Mouse (Mus musculus) midbrain, embryonic 11.5 days (tissue): Measurements from ENCODE around the gene Papolb. TPM values are rescaled to one million over a fixed set of nuclear protein-coding genes. Genes with fewer than 3 reads are reported as not detected.

Source experiments
- ATAC-seq: fragments of 200-750 bp; cut with Nextera tagmentation; 2 replicates; pipeline ENCODE4 v1.8.0; 2017; ENCODE audit warnings: moderate TSS enrichment, moderate library complexity; ENCODE audit not compliant: low FRiP score
- DNase-seq: peaks from one replicate; pipeline ENCODE4 v3.0.0; 2015; ENCODE audit warnings: low spot score; ENCODE audit errors: missing footprints
- H3K27ac ChIP-seq: fragments of 300-500 bp; sonication (generic); 2 replicates; pipeline ENCODE4 v1.5.1; 2014; ENCODE audit warnings: low read depth, low read length
- H3K27me3 ChIP-seq: fragments of 300-500 bp; sonication (generic); 2 replicates; pipeline ENCODE4 v1.6.1; 2014; ENCODE audit warnings: mild to moderate bottlenecking, low read length, moderate library complexity, mixed read lengths; ENCODE audit not compliant: control insufficient read depth, insufficient read depth
- H3K36me3 ChIP-seq: fragments of 300-500 bp; sonication (generic); 2 replicates; pipeline ENCODE4 v1.6.1; 2014; ENCODE audit warnings: mild to moderate bottlenecking, low read length, moderate library complexity, mixed read lengths; ENCODE audit not compliant: control insufficient read depth, insufficient read depth
- H3K4me1 ChIP-seq: fragments of 300-500 bp; sonication (generic); 2 replicates; pipeline ENCODE4 v1.6.1; 2014; ENCODE audit warnings: low read length; ENCODE audit not compliant: control insufficient read depth, insufficient read depth
- H3K4me2 ChIP-seq: fragments of 300-500 bp; sonication (generic); 2 replicates; pipeline ENCODE4 v1.6.1; 2014; ENCODE audit warnings: mild to moderate bottlenecking, moderate library complexity
- H3K4me3 ChIP-seq: fragments of 300-500 bp; sonication (generic); 2 replicates; pipeline ENCODE4 v1.5.1; 2014; ENCODE audit warnings: low read depth, low read length
- H3K9ac ChIP-seq: fragments of 300-500 bp; sonication (generic); 2 replicates; pipeline ENCODE4 v1.6.1; 2014; ENCODE audit warnings: low read length
- H3K9me3 ChIP-seq: fragments of 300-500 bp; sonication (generic); 2 replicates; pipeline ENCODE4 v1.6.1; 2016; ENCODE audit warnings: low read length; ENCODE audit not compliant: control insufficient read depth
- WGBS: fragments of 180-500 bp; shearing (Covaris S2); extraction: QIAGEN DNeasy Blood & Tissue Kit; methylation state at CpG from one replicate; pipeline ENCODE4 v1.1.7; 2014; 5-methylcytosine and 5-hydroxymethylcytosine counted together
- polyA plus RNA-seq: library from polyadenylated mRNA; unstranded; fragments of >200 nt; fragmentation: Nextera tagmentation; extraction: Ambion mirVana; gene quantifications from 2 replicates; pipeline ENCODE4 v1.2.1, GENCODE M21; 2014

Gene Papolb
- polyA plus RNA-seq, 1 experiment from 2014 or later, result 0.22 TPM

DNA sequence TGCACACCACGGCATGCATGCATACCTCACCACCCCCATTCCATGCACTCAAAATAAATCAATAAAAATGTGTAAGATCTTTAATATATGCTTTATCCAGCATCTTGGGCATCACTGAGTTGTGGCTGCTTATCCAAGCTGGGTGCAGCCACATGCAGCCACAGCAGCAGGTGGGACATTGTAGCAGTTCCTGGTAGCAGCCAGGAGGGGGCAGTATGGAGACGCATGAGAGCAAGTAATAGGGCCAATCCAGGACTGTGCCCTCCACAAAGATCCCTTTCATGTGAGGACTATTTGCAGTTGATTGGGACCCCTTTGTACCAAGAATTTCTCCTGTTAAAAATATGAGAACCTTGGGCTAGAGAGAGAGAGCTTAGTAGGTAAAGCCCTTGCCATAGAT, 47.4 kb downstream of the Papolb start:
- WGBS, result 71% methylated on average over 2 of the region's 2 CpGs
- H3K4me2 ChIP-seq, result no peak overlapping the region
- H3K9ac ChIP-seq, result no peak overlapping the region
- H3K4me3 ChIP-seq, result no peak overlapping the region
- DNase-seq, result no peak
- no peak overlapping the region for H3K27ac ChIP-seq
- no peaks in the 10 kb centered on the region for H3K4me1 ChIP-seq
- H3K36me3 ChIP-seq, result no peaks in the 10 kb centered on the region
- no peak for ATAC-seq
- no peaks in the 10 kb centered on the region for H3K27me3 ChIP-seq
- no peaks in the 10 kb centered on the region for H3K9me3 ChIP-seq

DNA sequence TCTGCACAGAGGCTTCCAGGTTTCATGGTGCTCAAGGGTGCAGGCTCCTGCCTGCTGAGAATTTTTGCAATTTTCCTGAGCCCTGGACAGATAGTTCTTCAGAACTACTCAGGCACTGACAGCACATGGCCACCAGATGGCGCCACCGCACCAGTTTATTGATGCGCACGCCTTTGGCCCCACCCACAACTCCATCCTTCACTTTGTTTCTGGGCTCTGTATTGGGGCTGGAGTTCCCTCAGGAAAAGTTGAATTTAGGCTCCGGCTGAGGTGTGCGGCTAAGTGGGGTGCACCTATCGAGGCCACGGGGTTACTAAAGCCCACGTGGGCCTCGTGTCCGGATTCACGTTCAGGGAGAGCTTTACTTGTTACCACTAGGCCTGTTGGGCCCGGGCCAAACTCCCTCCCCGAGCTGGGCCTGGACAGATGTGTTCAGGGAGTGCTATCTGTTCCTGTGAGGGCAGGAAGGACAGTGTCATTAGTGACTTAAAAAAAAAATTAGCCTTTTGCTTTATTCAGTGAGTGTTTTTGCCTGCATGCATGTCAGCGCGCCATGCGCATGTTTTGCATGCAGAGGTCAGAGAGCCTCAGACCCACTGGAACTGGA, 50.9 kb downstream of the Papolb start:
- no peaks in the 10 kb centered on the region for H3K36me3 ChIP-seq
- H3K9me3 ChIP-seq, result no peaks in the 10 kb centered on the region
- H3K4me2 ChIP-seq, result no peak overlapping the region
- no peaks in the 10 kb centered on the region for H3K27me3 ChIP-seq
- DNase-seq (peak; percentile 99), ATAC-seq (peak; percentile 79)
- H3K4me3 ChIP-seq, result no peak overlapping the region
- H3K27ac ChIP-seq, result no peak overlapping the region
- WGBS, result 31% methylated on average over 17 of the region's 17 CpGs
- H3K9ac ChIP-seq, result no peak overlapping the region; the same call in 1 of the 2 replicates
- H3K4me1 ChIP-seq, result no peaks in the 10 kb centered on the region

DNA sequence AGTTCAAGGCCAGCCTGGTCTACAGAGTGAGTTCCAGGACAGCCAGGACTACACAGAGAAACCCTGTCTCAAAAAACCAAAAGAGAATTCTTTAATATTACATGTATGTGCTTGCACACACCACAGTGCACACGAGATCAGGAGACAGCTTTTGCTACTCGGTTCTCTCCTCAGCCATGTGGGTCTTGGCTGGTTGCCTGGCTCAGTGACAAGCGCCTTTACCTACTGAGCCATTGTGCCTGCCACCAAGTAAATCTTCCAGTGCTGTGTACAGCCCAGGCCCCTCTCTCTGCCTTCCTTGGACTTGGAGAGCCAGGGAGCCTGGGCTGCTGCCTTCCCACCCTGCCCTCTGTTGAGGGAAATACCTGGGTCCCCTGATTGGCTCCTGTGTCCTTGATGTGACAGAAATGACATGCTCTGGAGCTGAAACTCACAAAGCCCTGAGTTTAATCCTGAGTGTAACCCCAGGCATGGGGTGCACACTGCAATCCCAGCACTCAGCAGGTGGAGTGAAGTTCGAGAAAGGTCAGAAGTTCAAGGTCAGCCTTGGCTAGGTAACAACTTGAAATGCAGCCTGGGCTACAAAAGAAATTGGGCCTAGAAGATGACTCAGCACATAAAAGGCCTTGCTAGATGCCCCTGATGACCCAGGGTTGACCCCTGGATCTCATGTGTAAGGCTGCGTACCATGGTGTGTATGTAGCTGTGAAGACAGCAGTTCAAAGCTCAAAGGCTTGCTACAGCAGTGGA, 51.8 kb downstream of the Papolb start:
- Histone ChIP-seq H3K4me3 (no peak overlapping the region), H3K9me3 (no peaks in the 10 kb centered on the region), H3K9ac (no peak overlapping the region), H3K36me3 (no peaks in the 10 kb centered on the region), H3K4me2 (no peak overlapping the region), H3K27me3 (no peaks in the 10 kb centered on the region), H3K4me1 (no peaks in the 10 kb centered on the region), H3K27ac (no peak overlapping the region)
- 89% methylated on average over 5 of the region's 5 CpGs for WGBS
- ATAC-seq (no peak), DNase-seq (no peak)

DNA sequence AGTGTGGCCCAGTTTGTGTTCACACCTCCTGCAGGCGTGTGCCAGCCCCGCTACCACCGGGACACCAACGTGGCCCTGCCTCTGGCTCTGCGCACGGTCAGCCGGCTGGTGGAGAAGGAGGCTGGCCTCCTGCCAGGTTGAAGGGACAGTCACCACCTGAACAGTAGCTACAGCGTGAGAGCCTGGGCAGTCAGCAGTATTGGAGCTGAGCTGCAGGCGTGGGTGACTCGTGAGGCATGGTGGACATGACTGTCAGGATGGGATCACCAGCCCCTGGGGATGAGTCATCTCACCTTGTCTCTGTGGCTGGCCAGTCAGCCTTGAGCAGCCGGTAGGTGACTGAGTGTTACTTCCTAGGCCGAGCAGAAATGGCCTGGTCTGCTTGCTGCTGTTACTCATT, 52.5 kb downstream of the Papolb start:
- Histone ChIP-seq H3K9me3 (no peaks in the 10 kb centered on the region), H3K27ac (no peak overlapping the region), H3K27me3 (no peaks in the 10 kb centered on the region), H3K36me3 (no peaks in the 10 kb centered on the region), H3K4me3 (no peak overlapping the region), H3K4me1 (no peaks in the 10 kb centered on the region), H3K4me2 (no peak overlapping the region), H3K9ac (no peak overlapping the region)
- ATAC-seq, result no peak
- 91% methylated on average over 12 of the region's 12 CpGs for WGBS
- no peak for DNase-seq

Other genes with a start within 250 kb of the Papolb start
- gene Foxk1, start 128.6 kb downstream of the Papolb start, polyA plus RNA-seq, result 4.0 and 4.2 TPM in 2 replicates
- 8.8 and 10.5 TPM in 2 replicates for gene Ap5z1, start 66.1 kb downstream of the Papolb start, polyA plus RNA-seq
- 2.8 and 4.4 TPM in 2 replicates for gene Radil, start 21.0 kb upstream of the Papolb start, polyA plus RNA-seq
- gene Mmd2, start 78.7 kb upstream of the Papolb start, polyA plus RNA-seq, result 8.4 and 9.1 TPM in 2 replicates
- 53.1 and 55.7 TPM in 2 replicates for gene Wipi2, start 97.6 kb upstream of the Papolb start, polyA plus RNA-seq
- 22.8 and 23.2 TPM in 2 replicates for gene Slc29a4, start 162.4 kb upstream of the Papolb start, polyA plus RNA-seq